Mouse (Mus musculus): Measurements from ENCODE around the gene Pecr. TPM values are rescaled to one million over a fixed set of nuclear protein-coding genes. Genes with fewer than 3 reads are reported as not detected.

Pecr gene
- total and polyA plus RNA-seq, 3 experiments, result 17.6 to 24.8 (median 21.3) TPM

- H3K4me1 ChIP-seq (ENCODE audit: control insufficient read depth in 1 of 2, insufficient read depth in 2 of 2), result peaks cover 0 to 26% of the 10 kb centered on the region in 2 experiments; a peak in 2 of 4 replicates
- H3K27ac ChIP-seq (ENCODE audit: insufficient read depth, low read depth), result peak overlapping the region; percentile 81
- H3K9ac ChIP-seq (ENCODE audit: insufficient read depth, low read depth), result peak overlapping the region; percentile 28; the same call in 1 of the 2 replicates
- DNase-seq (ENCODE audit: extremely low read depth), result peak; percentile 99
- no peaks in the 10 kb centered on the region for H3K79me2 ChIP-seq (replicated peaks; ENCODE audit: control insufficient read depth, extremely low read depth, insufficient read depth, poor library complexity, severe bottlenecking)
- peak overlapping the region; percentile 34 for H3K4me2 ChIP-seq (ENCODE audit: insufficient read depth, low read depth, poor library complexity, severe bottlenecking)
- in situ Hi-C loops (cut with MboI; ENCODE audit: low pct_ligation_motif_present, low pct_unique_long_range_greater_than_20kb, low sequenced_read_pairs) (no loop called here), dilution Hi-C loops (cut with MboI; ENCODE audit: extremely low pct_ligation_motif_present, extremely low pct_unique_long_range_greater_than_20kb, low sequenced_read_pairs) (no loop called here)
- TF ChIP-seq EP300 (IDR thresholded peaks at IDR 0.05; ENCODE audit: low read length) (0 out of 2 replicates have a peak, but pooled peaks have one; percentile 18), E2F4 (IDR thresholded peaks at IDR 0.05; ENCODE audit: insufficient replicate concordance, low read depth, low read length) (0 out of 2 replicates have a peak, but pooled peaks have one; percentile 29), JUN (IDR thresholded peaks at IDR 0.05; ENCODE audit: insufficient read depth, low read depth, low read length) (no peak; the same call in 1 of the 2 replicates), MAFK (IDR thresholded peaks at IDR 0.05; ENCODE audit: insufficient replicate concordance, low read length) (no peak), SMC3 (IDR thresholded peaks at IDR 0.05; ENCODE audit: low read depth, low read length) (peak; percentile 13; the same call in 1 of the 2 replicates), SIN3A (IDR thresholded peaks at IDR 0.05; ENCODE audit: low read length) (peak; percentile 88), BHLHE40 (IDR thresholded peaks at IDR 0.05; ENCODE audit: low read depth, low read length) (peak; percentile 82), RCOR1 (conservative IDR thresholded peaks at IDR 0.05; ENCODE audit: low read depth, low read length) (peak; percentile 90), ZKSCAN1 (IDR thresholded peaks at IDR 0.05; ENCODE audit: borderline replicate concordance, low read depth, low read length) (no peak), ZNF384 (IDR thresholded peaks at IDR 0.05; ENCODE audit: low read depth, low read length) (no peak; the same call in 1 of the 2 replicates), HCFC1 (IDR thresholded peaks at IDR 0.05; ENCODE audit: low read depth, low read length) (peak; percentile 73), MAZ (IDR thresholded peaks at IDR 0.05; ENCODE audit: low read depth, low read length) (peak; percentile 66; the same call in 1 of the 2 replicates), KAT2A (IDR thresholded peaks at IDR 0.05; ENCODE audit: insufficient replicate concordance, low read length) (0 out of 2 replicates have a peak, but pooled peaks have one; percentile 40), NELFE (IDR thresholded peaks at IDR 0.05; ENCODE audit: low read depth, low read length) (peak; percentile 98), GABPA (IDR thresholded peaks at IDR 0.05; ENCODE audit: insufficient replicate concordance, low read depth, low read length) (no peak; the same call in 1 of the 2 replicates), MXI1 (IDR thresholded peaks at IDR 0.05; ENCODE audit: low read depth, low read length) (peak; percentile 73), CTCF (conservative IDR thresholded peaks at IDR 0.05 in 1 of 2, IDR thresholded peaks at IDR 0.05 in 1 of 2; ENCODE audit: low read depth in 2 of 2, low read length in 2 of 2) (no peak), MYC (IDR thresholded peaks at IDR 0.05; ENCODE audit: low read depth, low read length) (peak; percentile 85), USF1 (IDR thresholded peaks at IDR 0.05; ENCODE audit: low read depth, low read length) (no peak), JUND (conservative IDR thresholded peaks at IDR 0.05; ENCODE audit: low read depth, low read length) (peak; percentile 73), ZC3H11A (IDR thresholded peaks at IDR 0.05; ENCODE audit: low read depth, low read length) (no peak; the same call in 1 of the 2 replicates), POLR2A (IDR thresholded peaks at IDR 0.05; ENCODE audit: low read depth, low read length) (peak; percentile 97), PAX5 (IDR thresholded peaks at IDR 0.05; ENCODE audit: low read length) (no peak), CHD1 (IDR thresholded peaks at IDR 0.05; ENCODE audit: low read depth, low read length) (no peak), UBTF (IDR thresholded peaks at IDR 0.05; ENCODE audit: low read depth, low read length) (no peak), TBP (conservative IDR thresholded peaks at IDR 0.05; ENCODE audit: low read depth, low read length) (peak; percentile 79), MAX (IDR thresholded peaks at IDR 0.05; ENCODE audit: low read length) (peak; percentile 78), TCF12 (IDR thresholded peaks at IDR 0.05; ENCODE audit: low read depth, low read length) (peak; percentile 36), RAD21 (IDR thresholded peaks at IDR 0.05; ENCODE audit: low read depth, low read length) (no peak), IRF4 (IDR thresholded peaks at IDR 0.05; ENCODE audit: low read depth, low read length) (peak; percentile 66; the same call in 1 of the 2 replicates), POLR2AphosphoS2 (IDR thresholded peaks at IDR 0.05; ENCODE audit: low read depth, low read length) (peak; percentile 100), MEF2A (IDR thresholded peaks at IDR 0.05; ENCODE audit: borderline replicate concordance, low read depth, low read length) (peak; percentile 40), ELF1 (IDR thresholded peaks at IDR 0.05; ENCODE audit: low read depth, low read length) (peak; percentile 42; the same call in 1 of the 2 replicates), ETS1 (conservative IDR thresholded peaks at IDR 0.05; ENCODE audit: low read depth, low read length) (peak; percentile 92), NRF1 (IDR thresholded peaks at IDR 0.05; ENCODE audit: low read depth, low read length) (no peak; the same call in none of the 2 replicates), CHD2 (IDR thresholded peaks at IDR 0.05; ENCODE audit: low read length) (peak; percentile 69), USF2 (conservative IDR thresholded peaks at IDR 0.05; ENCODE audit: low read depth, low read length) (no peak), ZMIZ1 (IDR thresholded peaks at IDR 0.05; ENCODE audit: low read depth, low read length) (peak; percentile 100)
- no peaks in the 10 kb centered on the region for H3K9me3 ChIP-seq (replicated peaks; ENCODE audit: low read length)
- no peaks in the 10 kb centered on the region for H3K27me3 ChIP-seq (replicated peaks)
- H3K36me3 ChIP-seq (replicated peaks in 1 of 2; ENCODE audit: control insufficient read depth in 1 of 2, insufficient read depth in 1 of 2, low read length in 1 of 2), result peaks cover 0 to 21% of the 10 kb centered on the region in 2 experiments
- H3K4me3 ChIP-seq (replicated peaks in 1 of 3; ENCODE audit: low read depth in 2 of 3, low read length in 2 of 3, poor library complexity in 1 of 3), result no peak overlapping the region
These were observed 28.9 kb downstream of the Pecr start for GRCm38 (mm10) chr1:72255062-72255853.

All from CH12.LX (cell line).